Mouse (Mus musculus): ENCODE measurements around the gene Prr19. TPM values are rescaled to one million over a fixed set of nuclear protein-coding genes. Genes with fewer than 3 reads are reported as not detected.

Prr19 gene
- polyA plus RNA-seq, 1 experiment: 1.6 TPM

- H3K27ac ChIP-seq (ENCODE audit: insufficient read depth, low read length): no peak overlapping the region
- peak overlapping the region; percentile 82; the same call in 1 of the 2 replicates for H3K9ac ChIP-seq (ENCODE audit: low read depth, poor library complexity, severe bottlenecking)
- no peaks in the 10 kb centered on the region for H3K9me3 ChIP-seq (replicated peaks; ENCODE audit: control insufficient read depth, insufficient read depth, low read length, poor library complexity, severe bottlenecking)
- H3K4me3 ChIP-seq (ENCODE audit: low read depth, low read length): no peak overlapping the region
- TF ChIP-seq EP300 (IDR thresholded peaks at IDR 0.05; ENCODE audit: insufficient read depth, low read depth, low read length): no peak
- no peak for TF ChIP-seq CTCF (IDR thresholded peaks at IDR 0.05; ENCODE audit: low read depth, low read length)
- TF ChIP-seq POLR2A (IDR thresholded peaks at IDR 0.05; ENCODE audit: insufficient read depth, low read length): no peak
- H3K36me3 ChIP-seq (ENCODE audit: control insufficient read depth, insufficient read depth, low read length, poor library complexity, severe bottlenecking): no peaks in the 10 kb centered on the region
- H3K27me3 ChIP-seq (ENCODE audit: control insufficient read depth, insufficient read depth, low read length, poor library complexity, severe bottlenecking): no peaks in the 10 kb centered on the region
- H3K4me1 ChIP-seq (ENCODE audit: control insufficient read depth, insufficient read depth, low read length): peaks cover 4% of the 10 kb centered on the region
Measured at GRCm38 (mm10) chr7:25269545-25270271, 31.5 kb upstream of the Prr19 start.

- Histone ChIP-seq H3K27ac (ENCODE audit: insufficient read depth, low read length) (no peak overlapping the region), H3K9ac (ENCODE audit: low read depth, poor library complexity, severe bottlenecking) (peak overlapping the region; percentile 14; the same call in 1 of the 2 replicates), H3K4me3 (ENCODE audit: low read depth, low read length) (peak overlapping the region; percentile 9; the same call in 1 of the 2 replicates), H3K36me3 (ENCODE audit: control insufficient read depth, insufficient read depth, low read length, poor library complexity, severe bottlenecking) (no peaks in the 10 kb centered on the region), H3K9me3 (replicated peaks; ENCODE audit: control insufficient read depth, insufficient read depth, low read length, poor library complexity, severe bottlenecking) (no peaks in the 10 kb centered on the region), H3K27me3 (ENCODE audit: control insufficient read depth, insufficient read depth, low read length, poor library complexity, severe bottlenecking) (no peaks in the 10 kb centered on the region), H3K4me1 (ENCODE audit: control insufficient read depth, insufficient read depth, low read length) (peaks cover 8% of the 10 kb centered on the region)
- TF ChIP-seq EP300 (IDR thresholded peaks at IDR 0.05; ENCODE audit: insufficient read depth, low read depth, low read length) (0 out of 2 replicates have a peak, but pooled peaks have one; percentile 10), POLR2A (IDR thresholded peaks at IDR 0.05; ENCODE audit: insufficient read depth, low read length) (no peak), CTCF (IDR thresholded peaks at IDR 0.05; ENCODE audit: low read depth, low read length) (no peak)
Measured at GRCm38 (mm10) chr7:25270652-25271633, 30.3 kb upstream of the Prr19 start.

- no peaks in the 10 kb centered on the region for H3K9me3 ChIP-seq (replicated peaks; ENCODE audit: control insufficient read depth, insufficient read depth, low read length, poor library complexity, severe bottlenecking)
- peak overlapping the region; percentile 9 for H3K4me3 ChIP-seq (ENCODE audit: low read depth, low read length)
- no peaks in the 10 kb centered on the region for H3K27me3 ChIP-seq (ENCODE audit: control insufficient read depth, insufficient read depth, low read length, poor library complexity, severe bottlenecking)
- H3K27ac ChIP-seq (ENCODE audit: insufficient read depth, low read length): no peak overlapping the region
- TF ChIP-seq POLR2A (IDR thresholded peaks at IDR 0.05; ENCODE audit: insufficient read depth, low read length) (no peak), EP300 (IDR thresholded peaks at IDR 0.05; ENCODE audit: insufficient read depth, low read depth, low read length) (no peak), CTCF (IDR thresholded peaks at IDR 0.05; ENCODE audit: low read depth, low read length) (no peak)
- H3K4me1 ChIP-seq (ENCODE audit: control insufficient read depth, insufficient read depth, low read length): peaks cover 6% of the 10 kb centered on the region
- H3K9ac ChIP-seq (ENCODE audit: low read depth, poor library complexity, severe bottlenecking): peak overlapping the region; percentile 14; the same call in 1 of the 2 replicates
- H3K36me3 ChIP-seq (ENCODE audit: control insufficient read depth, insufficient read depth, low read length, poor library complexity, severe bottlenecking): no peaks in the 10 kb centered on the region
Measured at GRCm38 (mm10) chr7:25271651-25272444, 29.4 kb upstream of the Prr19 start.

- no peaks in the 10 kb centered on the region for H3K27me3 ChIP-seq (ENCODE audit: control insufficient read depth, insufficient read depth, low read length, poor library complexity, severe bottlenecking)
- no peaks in the 10 kb centered on the region for H3K9me3 ChIP-seq (replicated peaks; ENCODE audit: control insufficient read depth, insufficient read depth, low read length, poor library complexity, severe bottlenecking)
- no peak for TF ChIP-seq EP300 (IDR thresholded peaks at IDR 0.05; ENCODE audit: insufficient read depth, low read depth, low read length)
- no peak for TF ChIP-seq CTCF (IDR thresholded peaks at IDR 0.05; ENCODE audit: low read depth, low read length)
- TF ChIP-seq POLR2A (IDR thresholded peaks at IDR 0.05; ENCODE audit: insufficient read depth, low read length): no peak
- H3K36me3 ChIP-seq (ENCODE audit: control insufficient read depth, insufficient read depth, low read length, poor library complexity, severe bottlenecking): no peaks in the 10 kb centered on the region
- H3K27ac ChIP-seq (ENCODE audit: insufficient read depth, low read length): no peak overlapping the region
- peaks cover 10% of the 10 kb centered on the region for H3K4me1 ChIP-seq (ENCODE audit: control insufficient read depth, insufficient read depth, low read length)
- H3K9ac ChIP-seq (ENCODE audit: low read depth, poor library complexity, severe bottlenecking): peak overlapping the region; percentile 14; the same call in 1 of the 2 replicates
- peak overlapping the region; percentile 11 for H3K4me3 ChIP-seq (ENCODE audit: low read depth, low read length)
Measured at GRCm38 (mm10) chr7:25272445-25273258, 28.6 kb upstream of the Prr19 start.

Data from ES-Bruce4 (cell line).